Mouse (Mus musculus): ENCODE measurements at regions not wholly inside any gene's neighbourhood (a gene's known extent, or its start where the extent isn't known, plus 50 kb on each side); places are given as distances from the start of the nearest gene placed in this dataset.

- TF ChIP-seq CTCF (IDR thresholded peaks at IDR 0.05; ENCODE audit: low read depth, low read length) (no peak), POLR2A (IDR thresholded peaks at IDR 0.05; ENCODE audit: extremely low read depth, insufficient read depth, low read length) (no peak)
Observed at GRCm38 (mm10) chr2:61361394-61361793, 217.0 kb upstream of the Tank start.
